Mouse (Mus musculus) cerebellum, adult 2 months (tissue): Measurements from ENCODE around the gene Sptssb. TPM values are rescaled to one million over a fixed set of nuclear protein-coding genes. Genes with fewer than 3 reads are reported as not detected.

Experiments
- DNase-seq, 2 experiments: peaks; one replicate each; pipeline ENCODE4 v3.0.0; 2021
- H3K27ac ChIP-seq: fragments of 200-500 bp; 2 replicates; pipeline ENCODE4 v1.5.1; 2012; ENCODE audit warnings: low read length, control low read depth, inconsistent platforms; ENCODE audit not compliant: insufficient read depth
- H3K27me3 ChIP-seq: fragments of 200-500 bp; 2 replicates; pipeline ENCODE4 v1.6.1; 2012; ENCODE audit warnings: inconsistent platforms, mild to moderate bottlenecking, low read length, moderate library complexity; ENCODE audit not compliant: control insufficient read depth, insufficient read depth
- H3K4me1 ChIP-seq: fragments of 200-500 bp; 2 replicates; pipeline ENCODE4 v1.6.1; 2011; ENCODE audit warnings: low read length; ENCODE audit not compliant: control insufficient read depth, insufficient read depth
- H3K4me3 ChIP-seq: fragments of 200-500 bp; replicated peaks from 2 replicates; pipeline ENCODE3; 2011; ENCODE audit warnings: mild to moderate bottlenecking, low read depth, low read length, control low read depth; ENCODE audit not compliant: insufficient read depth
- CTCF ChIP-seq: fragments of 200-500 bp; IDR thresholded peaks from 2 replicates; pipeline ENCODE4 v1.5.1; 2011; ENCODE audit warnings: low read depth, mild to moderate bottlenecking, control low read depth, low read length, moderate library complexity, borderline replicate concordance; ENCODE audit not compliant: insufficient read depth
- POLR2A ChIP-seq: fragments of 200-500 bp; IDR thresholded peaks from 2 replicates; pipeline ENCODE4 v1.6.1; 2011; ENCODE audit warnings: low read length, control low read depth, borderline replicate concordance; ENCODE audit not compliant: insufficient read depth
- WGBS: fragments of 180-500 bp; shearing (Covaris S2); methylation state at CpG from one replicate; pipeline ENCODE4 v1.1.7; 2018; 5-methylcytosine and 5-hydroxymethylcytosine counted together
- polyA plus RNA-seq: library from polyadenylated mRNA; depleted of rRNA; stranded (reverse); fragments of >200 nt; gene quantifications from 2 replicates; pipeline ENCODE4 v1.2.3, GENCODE M21; 2012

Gene Sptssb
- polyA plus RNA-seq, 1 experiment, result 31.7 TPM

DNA sequence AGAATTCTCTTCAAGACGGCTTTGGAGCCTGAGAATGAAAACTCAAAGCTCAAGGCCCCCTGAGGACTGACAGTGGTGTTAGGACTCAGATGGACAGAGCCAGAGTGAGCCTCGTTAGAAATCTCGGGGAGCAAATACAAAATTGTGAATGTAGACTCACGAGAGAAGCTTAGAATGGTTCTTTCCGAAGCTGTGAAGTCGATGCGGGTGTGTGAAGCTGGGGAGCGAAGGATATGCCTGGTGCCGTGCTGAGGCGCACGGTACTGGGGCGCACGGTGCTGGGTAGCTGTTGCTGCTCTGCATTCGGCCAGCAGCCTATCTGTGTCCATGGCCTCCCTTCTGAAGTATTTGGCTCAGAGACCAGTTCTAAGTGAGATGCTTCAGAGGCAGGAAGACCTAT is 11.4 kb upstream of the Sptssb start:
- no peaks in the 10 kb centered on the region for H3K4me1 ChIP-seq
- H3K4me3 ChIP-seq, result no peak overlapping the region
- no peak for TF ChIP-seq CTCF
- TF ChIP-seq POLR2A, result no peak
- no peak for DNase-seq
- H3K27me3 ChIP-seq, result no peaks in the 10 kb centered on the region
- WGBS, result 90% methylated on average over 14 of the region's 14 CpGs
- H3K27ac ChIP-seq, result no peak overlapping the region

DNA sequence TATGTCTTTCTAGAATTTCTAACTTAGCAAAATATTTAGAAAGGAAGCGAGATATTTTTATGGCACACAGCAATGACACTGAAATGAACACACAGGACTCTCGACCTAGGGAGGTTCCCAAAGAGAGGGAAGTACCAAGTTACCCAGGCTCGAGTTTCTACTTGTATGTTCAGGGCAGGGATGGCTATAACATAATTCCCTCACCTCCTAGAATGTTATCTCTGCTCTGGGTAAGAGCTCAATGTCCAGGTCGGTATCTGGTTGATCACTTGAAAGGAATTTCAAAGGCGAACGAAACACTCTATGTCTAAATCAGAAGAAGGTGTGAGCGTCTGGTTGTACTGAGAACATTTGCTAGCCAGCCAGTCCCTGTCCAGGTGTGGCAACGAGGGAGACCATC is 10.0 kb upstream of the Sptssb start:
- no peak overlapping the region for H3K4me3 ChIP-seq
- no peak for TF ChIP-seq POLR2A
- TF ChIP-seq CTCF, result no peak
- DNase-seq, result no peak
- H3K27me3 ChIP-seq, result no peaks in the 10 kb centered on the region
- H3K4me1 ChIP-seq, result no peaks in the 10 kb centered on the region
- 88% methylated on average over 8 of the region's 8 CpGs for WGBS
- H3K27ac ChIP-seq, result no peak overlapping the region

DNA sequence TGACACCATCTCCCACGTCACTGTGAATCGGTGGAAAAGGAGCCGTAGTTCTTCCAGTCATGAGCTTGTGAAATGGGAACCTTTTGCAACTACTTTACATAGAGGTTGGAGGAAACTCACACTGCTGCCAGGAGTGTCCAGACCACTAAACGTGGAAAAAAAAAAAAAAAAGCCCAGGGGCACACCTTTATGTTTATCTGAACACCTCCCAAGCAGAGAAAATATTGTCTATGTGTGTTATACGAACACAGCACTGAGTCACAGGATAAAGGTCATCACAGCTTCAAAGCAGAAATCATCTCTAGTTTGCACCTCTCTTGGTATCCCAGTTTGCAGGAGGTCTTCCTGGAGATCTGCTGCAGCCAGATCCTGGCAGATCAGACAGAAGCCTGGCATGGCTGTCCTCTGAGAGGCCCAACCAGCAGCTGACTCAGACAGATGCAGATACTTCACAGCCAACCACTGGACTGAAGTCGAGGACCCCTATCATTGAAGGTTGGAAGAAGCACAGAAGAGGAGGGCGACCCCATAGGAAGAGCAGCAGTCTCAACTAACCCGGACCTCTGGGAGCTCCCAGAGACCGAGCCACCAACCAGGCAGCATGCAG is 2.2 kb upstream of the Sptssb start:
- no peak for TF ChIP-seq CTCF
- no peak for TF ChIP-seq POLR2A
- H3K27me3 ChIP-seq, result no peaks in the 10 kb centered on the region
- 23% methylated on average over 9 of the region's 9 CpGs for WGBS
- DNase-seq, result peak; percentile 43 to 45
- peak overlapping the region; percentile 91 for H3K27ac ChIP-seq
- H3K4me1 ChIP-seq, result no peaks in the 10 kb centered on the region
- H3K4me3 ChIP-seq, result peak overlapping the region; percentile 89

DNA sequence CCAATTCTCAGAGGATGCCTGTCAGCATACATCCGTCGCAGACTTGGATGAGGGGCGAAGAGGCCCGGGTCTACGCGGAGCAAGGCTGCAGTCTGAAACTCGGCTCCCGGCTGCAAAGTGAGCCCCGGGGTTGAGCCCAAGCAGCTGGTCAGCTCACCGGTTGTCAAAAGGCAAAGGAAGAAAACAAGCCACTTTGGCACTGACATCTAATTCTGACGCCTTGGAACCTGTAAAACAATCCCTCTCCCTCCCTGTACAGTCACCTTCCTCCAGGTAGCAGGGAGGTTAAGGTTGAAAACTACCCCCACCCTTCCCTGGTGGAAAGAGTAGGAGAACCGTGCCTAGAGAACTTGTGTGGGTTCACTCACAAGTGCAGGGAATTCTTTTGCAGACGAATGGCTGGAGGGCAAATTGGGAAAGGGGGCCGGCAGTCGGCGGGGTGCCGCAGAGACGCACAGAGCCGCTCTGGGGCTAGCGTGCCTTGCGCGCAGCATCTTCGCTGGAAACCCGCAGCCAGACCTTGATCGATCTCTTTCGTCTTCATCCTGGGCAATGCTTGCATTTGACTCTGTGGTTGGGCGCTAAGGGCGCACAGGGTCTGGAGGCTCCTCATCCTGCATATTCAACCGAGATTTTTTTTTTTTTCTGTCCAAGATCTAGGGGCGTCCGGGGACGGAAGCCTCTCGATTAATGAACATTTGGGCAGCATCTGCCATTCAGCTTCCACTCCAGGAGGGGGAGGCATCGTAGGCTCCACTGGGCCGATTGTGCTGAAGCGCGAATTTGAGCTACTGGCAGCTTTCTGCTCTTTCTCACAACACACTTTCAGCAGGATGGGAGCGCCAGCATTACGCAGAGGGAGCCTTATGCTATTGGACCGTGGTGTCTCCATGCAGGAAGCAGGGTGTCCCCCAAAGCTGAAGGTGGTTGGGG is 1.1 kb upstream of the Sptssb start:
- H3K27ac ChIP-seq, result peak overlapping the region; percentile 91
- WGBS, result under 1% methylated on average over 40 of the region's 40 CpGs

DNA sequence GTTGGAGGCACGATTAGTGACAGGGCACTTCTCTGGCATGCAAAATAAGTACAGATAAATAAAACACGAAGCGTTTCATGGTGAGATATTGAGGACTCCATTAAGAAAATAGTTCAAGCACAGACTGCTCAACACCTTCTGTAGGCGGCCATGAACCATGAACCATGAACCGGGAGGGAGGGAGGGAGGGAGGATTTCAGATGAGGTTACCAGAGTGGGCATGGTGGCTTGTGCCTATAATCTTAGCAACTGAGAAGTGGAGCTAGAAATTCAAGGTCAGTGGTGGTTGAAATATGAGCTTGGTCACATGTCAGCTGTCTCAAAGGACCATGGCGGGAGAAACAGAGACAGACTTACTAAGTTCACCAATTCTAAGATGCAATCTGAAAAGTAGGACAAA is 20.3 kb downstream of the Sptssb start:
- Histone ChIP-seq H3K4me3 (no peak overlapping the region), H3K27ac (no peak overlapping the region), H3K4me1 (no peaks in the 10 kb centered on the region), H3K27me3 (no peaks in the 10 kb centered on the region)
- 92% methylated on average over 6 of the region's 6 CpGs for WGBS
- no peak for DNase-seq
- TF ChIP-seq CTCF (no peak), POLR2A (no peak)

More for the DNA sequence above, 1.1 kb upstream of the Sptssb start:
- peak; percentile 88 to 92 for DNase-seq
- no peaks in the 10 kb centered on the region for H3K4me1 ChIP-seq
- TF ChIP-seq CTCF (peak; percentile 51; the same call in 1 of the 2 replicates), POLR2A (peak; percentile 83; the same call in 1 of the 2 replicates)
- no peaks in the 10 kb centered on the region for H3K27me3 ChIP-seq
- peak overlapping the region; percentile 89 for H3K4me3 ChIP-seq

DNA sequence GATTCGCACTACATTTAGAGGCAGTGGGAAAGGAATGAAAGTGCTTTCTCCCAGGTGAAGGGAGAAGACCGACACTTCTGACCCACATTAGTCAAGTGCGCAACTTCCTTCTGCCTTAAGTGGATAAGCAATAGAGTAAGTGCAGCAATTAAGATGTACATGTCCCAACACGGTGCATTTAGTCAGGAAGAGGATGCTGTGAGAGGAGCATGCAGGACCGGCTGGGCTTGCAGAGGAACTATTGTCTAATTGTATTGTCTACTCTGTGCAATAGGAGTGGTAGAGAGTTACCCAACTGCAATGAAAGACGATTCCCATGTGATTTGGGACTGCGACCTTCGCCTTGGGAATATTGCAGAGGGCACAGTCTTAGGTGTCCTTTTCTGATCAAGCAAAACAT is 30.2 kb downstream of the Sptssb start:
- WGBS, result 84% methylated on average over 8 of the region's 8 CpGs
- no peak overlapping the region for H3K4me3 ChIP-seq
- no peaks in the 10 kb centered on the region for H3K4me1 ChIP-seq
- DNase-seq, result no peak
- no peaks in the 10 kb centered on the region for H3K27me3 ChIP-seq
- no peak for TF ChIP-seq CTCF
- TF ChIP-seq POLR2A, result no peak
- no peak overlapping the region for H3K27ac ChIP-seq

DNA sequence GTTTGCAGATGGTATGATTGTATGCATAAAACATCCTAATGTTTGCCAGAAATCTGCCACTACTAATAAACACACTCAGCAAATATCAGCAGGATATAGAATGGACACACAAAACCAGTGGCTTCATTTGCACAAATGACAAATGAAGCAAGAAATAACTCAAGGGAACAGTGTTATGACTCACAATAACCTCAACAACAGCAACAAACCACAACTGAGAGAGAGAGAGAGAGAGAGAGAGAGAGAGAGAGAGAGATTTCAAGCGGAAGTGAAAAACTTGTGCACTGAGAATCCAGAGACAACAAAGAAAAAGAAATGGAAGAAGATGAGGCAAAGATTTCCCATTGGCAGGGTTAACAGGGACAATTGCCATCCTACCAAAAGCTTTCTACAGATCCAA is 35.2 kb downstream of the Sptssb start:
- DNase-seq, result no peak
- H3K27me3 ChIP-seq, result no peaks in the 10 kb centered on the region
- H3K4me3 ChIP-seq, result no peak overlapping the region
- WGBS, result 89% methylated on average over 1 of the region's 1 CpGs
- H3K4me1 ChIP-seq, result peaks cover 7% of the 10 kb centered on the region; the same call in 1 of the 2 replicates
- H3K27ac ChIP-seq, result no peak overlapping the region
- TF ChIP-seq CTCF, result no peak
- no peak for TF ChIP-seq POLR2A
